Mouse (Mus musculus) testis, adult 2 months (tissue): Measurements from ENCODE around the gene Igdcc3.

Source experiments
- CTCF ChIP-seq: fragments of 200-500 bp; IDR thresholded peaks from 2 replicates; pipeline ENCODE4 v1.5.1; 2012; ENCODE audit warnings: low read depth, mild to moderate bottlenecking, inconsistent platforms, low read length, moderate library complexity; ENCODE audit not compliant: control insufficient read depth, insufficient read depth, insufficient replicate concordance
- POLR2A ChIP-seq: fragments of 200-500 bp; IDR thresholded peaks from 2 replicates; pipeline ENCODE4 v1.6.1; 2012; ENCODE audit warnings: low read depth, mild to moderate bottlenecking, inconsistent platforms, low read length, moderate library complexity; ENCODE audit not compliant: control insufficient read depth

DNA sequence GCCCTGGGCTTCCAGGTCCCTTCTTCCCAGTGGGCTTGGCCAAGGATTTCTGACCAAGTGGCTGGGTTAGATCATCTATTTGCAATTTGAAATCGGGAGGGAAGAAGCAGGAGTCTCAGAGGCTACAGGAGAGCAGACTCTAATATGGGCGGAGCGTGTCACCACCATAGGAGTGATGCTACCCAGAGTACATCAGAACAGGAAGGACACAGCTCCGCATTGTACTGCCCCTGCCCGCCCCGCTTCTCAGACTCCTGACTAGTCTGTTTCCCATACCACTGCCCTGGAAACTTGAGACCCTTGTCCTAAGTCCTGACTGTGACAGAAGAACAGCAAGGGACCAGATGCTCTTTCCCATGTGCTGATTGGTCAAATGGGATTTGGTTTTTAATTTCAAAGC, 16.6 kb downstream of the Igdcc3 start:
- TF ChIP-seq CTCF (no peak), POLR2A (no peak)
